ENCODE assay signal across 9 mouse cellular contexts in the genomic region with DNA sequence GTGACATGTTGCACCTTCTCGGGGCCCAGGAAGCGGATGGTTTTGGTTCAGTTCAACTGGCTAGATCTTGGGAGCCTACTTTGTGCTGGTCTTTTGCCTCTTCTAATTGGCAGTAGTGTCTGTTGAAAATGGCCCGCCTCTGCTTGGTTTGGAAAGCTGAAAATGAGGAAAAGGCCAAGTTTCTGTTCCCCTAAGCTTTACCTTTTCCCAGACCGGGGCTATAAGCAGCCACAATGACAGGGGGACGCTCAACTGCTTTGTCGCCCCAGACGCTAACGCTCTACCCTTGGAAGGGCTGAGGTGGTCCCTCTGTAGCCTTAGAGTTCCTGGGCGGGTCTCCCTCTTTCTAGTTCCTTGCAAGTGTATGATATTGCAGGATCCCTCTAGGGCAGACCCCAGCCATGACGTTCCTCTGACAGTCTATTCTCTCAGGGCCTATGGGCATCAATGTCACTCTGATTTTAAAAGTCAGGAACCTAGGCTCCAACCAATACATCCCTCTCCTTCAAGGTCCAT.
DNase-seq lines count a peak whose midpoint lies in the region; ATAC-seq and TF ChIP-seq lines count a peak whose summit lies in the region.
"Had no signal": no experiment of that assay in that cellular context is flagged by ENCODE, and none has a peak within 500 bp of the region (broad histone marks: within the 10 kb centered on the region; RNA-seq: fewer than 3 reads in every experiment).

No protein-coding gene starts in this region.

- H3K9me3 ChIP-seq in embryonic facial prominence, embryonic 10.5 days = no peaks in the 10 kb centered on the region
- no peaks in the 10 kb centered on the region for H3K9me3 ChIP-seq in hindbrain, embryonic 16.5 days (ENCODE audit: control insufficient read depth, low read length)
- no peaks in the 10 kb centered on the region for H3K9me3 ChIP-seq in midbrain, embryonic 13.5 days

- H3K4me2 ChIP-seq in hindbrain, embryonic 16.5 days (ENCODE audit: low read length) = peak overlapping the region; percentile 57
- peak overlapping the region; percentile 51 for H3K4me2 ChIP-seq in midbrain, embryonic 13.5 days (replicated peaks)

- no peak for TF ChIP-seq CTCF in kidney, adult 2 months (conservative IDR thresholded peaks at IDR 0.05; ENCODE audit: insufficient read depth, insufficient read length, low read depth, low read length)

- intact Hi-C loops in left cerebral cortex, postnatal 14 days (cut with DNase I) = no loop called here

- H3K9ac ChIP-seq in hindbrain, embryonic 16.5 days (ENCODE audit: low read depth, low read length) = peak overlapping the region; percentile 61
- peak overlapping the region; percentile 55; the same call in 1 of the 2 replicates for H3K9ac ChIP-seq in midbrain, embryonic 13.5 days (replicated peaks)

- H3K27me3 ChIP-seq in kidney, adult 2 months (replicated peaks; ENCODE audit: control insufficient read depth, insufficient read depth, low read length) = no peaks in the 10 kb centered on the region
- H3K27me3 ChIP-seq in embryonic facial prominence, embryonic 10.5 days (replicated peaks; ENCODE audit: low read depth, poor library complexity, severe bottlenecking) = no peaks in the 10 kb centered on the region
- no peaks in the 10 kb centered on the region for H3K27me3 ChIP-seq in hindbrain, embryonic 16.5 days (replicated peaks; ENCODE audit: control insufficient read depth, insufficient read depth, low read length)
- no peaks in the 10 kb centered on the region for H3K27me3 ChIP-seq in midbrain, embryonic 13.5 days
- H3K27me3 ChIP-seq: CH12.LX had no signal

- TF ChIP-seq POLR2A in kidney, adult 2 months (IDR thresholded peaks at IDR 0.05; ENCODE audit: low read depth, low read length) = no peak

- DNase-seq in kidney, adult 2 months = no peak
- no peak for DNase-seq in kidney, adult 9 months
- no peak for DNase-seq in embryonic facial prominence, embryonic 10.5 days (ENCODE audit: low spot score)
- no peak for DNase-seq in urinary bladder, postnatal 25 days (ENCODE audit: low spot score)
- DNase-seq in left cerebral cortex, postnatal 14 days (ENCODE audit: low spot score in 2 of 2) = no peak
- DNase-seq in natural killer cell, adult 2 months (ENCODE audit: low spot score in 2 of 2) = no peak

- H3K4me1 ChIP-seq in kidney, adult 2 months (ENCODE audit: control insufficient read depth, insufficient read depth, low read length) = no peaks in the 10 kb centered on the region
- H3K4me1 ChIP-seq in embryonic facial prominence, embryonic 10.5 days = peaks cover 48% of the 10 kb centered on the region
- peaks cover 17% of the 10 kb centered on the region for H3K4me1 ChIP-seq in hindbrain, embryonic 16.5 days (ENCODE audit: control insufficient read depth, insufficient read depth, low read depth, low read length)
- H3K4me1 ChIP-seq in midbrain, embryonic 13.5 days (replicated peaks) = peaks cover 39% of the 10 kb centered on the region

- no peak for ATAC-seq in hindbrain, embryonic 16.5 days
- ATAC-seq in midbrain, embryonic 13.5 days = peak; percentile 41; the same call in 1 of the 2 replicates

- H3K4me3 ChIP-seq in kidney, adult 2 months (ENCODE audit: insufficient read depth, low read depth, low read length) = peak overlapping the region; percentile 48; the same call in 1 of the 2 replicates
- H3K4me3 ChIP-seq in embryonic facial prominence, embryonic 10.5 days = peak overlapping the region; percentile 43
- peak overlapping the region; percentile 27; the same call in 1 of the 2 replicates for H3K4me3 ChIP-seq in hindbrain, embryonic 16.5 days (ENCODE audit: low read length)
- peak overlapping the region; percentile 31; the same call in 1 of the 2 replicates for H3K4me3 ChIP-seq in midbrain, embryonic 13.5 days (replicated peaks)

- WGBS in kidney, adult 2 months = 83% methylated on average over 10 of the region's 10 CpGs
- WGBS in embryonic facial prominence, embryonic 10.5 days = 35% methylated on average over 10 of the region's 10 CpGs
- WGBS in hindbrain, embryonic 16.5 days = 25% methylated on average over 10 of the region's 10 CpGs
- 11% methylated on average over 10 of the region's 10 CpGs for WGBS in midbrain, embryonic 13.5 days

- peak overlapping the region; percentile 75 for H3K27ac ChIP-seq in kidney, adult 2 months (ENCODE audit: insufficient read depth, low read depth, low read length)
- peak overlapping the region; percentile 86 for H3K27ac ChIP-seq in embryonic facial prominence, embryonic 10.5 days (replicated peaks)
- H3K27ac ChIP-seq in hindbrain, embryonic 16.5 days (ENCODE audit: low read depth, low read length) = peak overlapping the region; percentile 81
- H3K27ac ChIP-seq in midbrain, embryonic 13.5 days = peak overlapping the region; percentile 96

- no peaks in the 10 kb centered on the region for H3K36me3 ChIP-seq in kidney, adult 2 months (ENCODE audit: control insufficient read depth, insufficient read depth, low read length)
- no peaks in the 10 kb centered on the region for H3K36me3 ChIP-seq in embryonic facial prominence, embryonic 10.5 days (replicated peaks)
- no peaks in the 10 kb centered on the region for H3K36me3 ChIP-seq in hindbrain, embryonic 16.5 days (ENCODE audit: control insufficient read depth, insufficient read depth, low read length)
- no peaks in the 10 kb centered on the region for H3K36me3 ChIP-seq in midbrain, embryonic 13.5 days
